Mouse (Mus musculus): ENCODE measurements around the gene Cwc22. TPM values are rescaled to one million over a fixed set of nuclear protein-coding genes. Genes with fewer than 3 reads are reported as not detected.

Gene Cwc22
- polyA plus RNA-seq, 1 experiment from 2014 or later = 18.6 TPM

- ATAC-seq (replicated peaks; ENCODE audit: extremely low read depth, insufficient read depth, low FRiP score) = no peak
- WGBS = 96% methylated on average over 1 of the region's 1 CpGs
Measured at GRCm38 (mm10) chr2:77959341-77959740, 13.2 kb upstream of the Cwc22 start.

GRCm38 (mm10) chr2:77951415-77951913 is 5.3 kb upstream of the Cwc22 start:
- H3K27ac ChIP-seq (ENCODE audit: low read length) = no peak overlapping the region
- no peaks in the 10 kb centered on the region for H3K36me3 ChIP-seq (ENCODE audit: control insufficient read depth, insufficient read depth)
- H3K4me1 ChIP-seq (ENCODE audit: control insufficient read depth, insufficient read depth, low read length) = no peaks in the 10 kb centered on the region
- WGBS = 78% methylated on average over 6 of the region's 6 CpGs
- H3K4me2 ChIP-seq (ENCODE audit: low read depth, low read length) = no peak overlapping the region
- no peak for ATAC-seq (replicated peaks; ENCODE audit: extremely low read depth, insufficient read depth, low FRiP score)
- H3K9me3 ChIP-seq (replicated peaks; ENCODE audit: control insufficient read depth, low read length) = no peaks in the 10 kb centered on the region
- no peak overlapping the region for H3K4me3 ChIP-seq (ENCODE audit: low read length)
- no peak overlapping the region for H3K9ac ChIP-seq (ENCODE audit: low read length)
- H3K27me3 ChIP-seq (ENCODE audit: control insufficient read depth, insufficient read depth, low read length) = no peaks in the 10 kb centered on the region

More at GRCm38 (mm10) chr2:77959341-77959740, 13.2 kb upstream of the Cwc22 start:
- no peak overlapping the region for H3K4me2 ChIP-seq (ENCODE audit: low read depth, low read length)
- no peaks in the 10 kb centered on the region for H3K36me3 ChIP-seq (ENCODE audit: control insufficient read depth, insufficient read depth)
- no peak overlapping the region for H3K9ac ChIP-seq (ENCODE audit: low read length)
- no peak overlapping the region for H3K4me3 ChIP-seq (ENCODE audit: low read length)
- H3K27me3 ChIP-seq (ENCODE audit: control insufficient read depth, insufficient read depth, low read length) = no peaks in the 10 kb centered on the region
- no peak overlapping the region for H3K27ac ChIP-seq (ENCODE audit: low read length)
- H3K4me1 ChIP-seq (ENCODE audit: control insufficient read depth, insufficient read depth, low read length) = no peaks in the 10 kb centered on the region
- H3K9me3 ChIP-seq (replicated peaks; ENCODE audit: control insufficient read depth, low read length) = no peaks in the 10 kb centered on the region

DNA sequence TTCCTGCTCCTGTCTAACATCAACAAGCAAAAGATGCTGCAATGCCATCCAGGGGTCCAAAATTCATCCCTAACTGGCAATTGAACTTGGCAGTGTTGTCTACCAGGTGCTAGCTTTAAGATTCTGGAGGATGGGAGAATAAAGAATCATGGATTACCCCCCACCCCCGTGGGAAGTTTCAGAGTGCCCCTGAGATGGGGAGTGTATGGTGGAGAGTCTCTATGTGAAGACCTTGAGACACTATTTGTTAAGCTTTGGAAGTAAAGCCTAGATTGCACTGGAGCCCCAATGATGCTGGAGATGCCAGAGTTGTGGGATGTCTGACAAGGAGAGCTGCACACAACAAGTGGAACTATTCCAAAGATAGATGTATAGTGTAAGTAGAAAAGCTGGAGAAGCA is 3.9 kb upstream of the Cwc22 start:
- Histone ChIP-seq H3K27ac (ENCODE audit: low read length) (no peak overlapping the region), H3K27me3 (ENCODE audit: control insufficient read depth, insufficient read depth, low read length) (no peaks in the 10 kb centered on the region), H3K4me2 (ENCODE audit: low read depth, low read length) (no peak overlapping the region), H3K9me3 (replicated peaks; ENCODE audit: control insufficient read depth, low read length) (no peaks in the 10 kb centered on the region), H3K4me1 (ENCODE audit: control insufficient read depth, insufficient read depth, low read length) (peaks cover 3% of the 10 kb centered on the region), H3K36me3 (ENCODE audit: control insufficient read depth, insufficient read depth) (no peaks in the 10 kb centered on the region), H3K4me3 (ENCODE audit: low read length) (no peak overlapping the region), H3K9ac (ENCODE audit: low read length) (no peak overlapping the region)
- ATAC-seq (replicated peaks; ENCODE audit: extremely low read depth, insufficient read depth, low FRiP score) = no peak
- WGBS = 61% methylated on average over 1 of the region's 1 CpGs

GRCm38 (mm10) chr2:77949521-77949920 is 3.3 kb upstream of the Cwc22 start:
- Histone ChIP-seq H3K9me3 (replicated peaks; ENCODE audit: control insufficient read depth, low read length) (no peaks in the 10 kb centered on the region), H3K36me3 (ENCODE audit: control insufficient read depth, insufficient read depth) (no peaks in the 10 kb centered on the region), H3K27ac (ENCODE audit: low read length) (no peak overlapping the region), H3K4me3 (ENCODE audit: low read length) (no peak overlapping the region), H3K4me1 (ENCODE audit: control insufficient read depth, insufficient read depth, low read length) (peaks cover 8% of the 10 kb centered on the region), H3K4me2 (ENCODE audit: low read depth, low read length) (no peak overlapping the region), H3K27me3 (ENCODE audit: control insufficient read depth, insufficient read depth, low read length) (no peaks in the 10 kb centered on the region), H3K9ac (ENCODE audit: low read length) (no peak overlapping the region)
- no peak for ATAC-seq (replicated peaks; ENCODE audit: extremely low read depth, insufficient read depth, low FRiP score)
- WGBS = 77% methylated on average over 1 of the region's 1 CpGs

DNA sequence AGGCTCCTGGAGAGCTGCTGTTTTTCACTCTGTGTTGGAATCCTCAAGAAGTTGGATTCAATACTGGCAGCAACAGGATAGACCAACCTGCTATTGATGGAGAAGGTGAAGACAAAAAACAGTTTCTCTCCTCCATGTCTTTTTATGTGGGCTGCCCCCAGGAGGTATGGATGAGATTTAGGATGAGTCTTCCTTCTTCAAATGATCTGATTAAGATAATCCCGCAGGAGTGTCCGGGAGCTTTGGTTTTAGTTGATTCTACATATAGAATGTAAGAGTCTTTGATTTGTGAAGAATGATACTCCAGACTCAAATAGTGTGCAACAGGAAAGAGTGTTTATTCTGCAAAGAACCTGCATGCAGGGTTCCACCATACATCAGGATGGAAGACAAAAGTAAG is 2.7 kb upstream of the Cwc22 start:
- H3K4me3 ChIP-seq (ENCODE audit: low read length) = no peak overlapping the region
- H3K4me2 ChIP-seq (ENCODE audit: low read depth, low read length) = no peak overlapping the region
- H3K36me3 ChIP-seq (ENCODE audit: control insufficient read depth, insufficient read depth) = no peaks in the 10 kb centered on the region
- no peak for ATAC-seq (replicated peaks; ENCODE audit: extremely low read depth, insufficient read depth, low FRiP score)
- H3K9me3 ChIP-seq (replicated peaks; ENCODE audit: control insufficient read depth, low read length) = no peaks in the 10 kb centered on the region
- no peaks in the 10 kb centered on the region for H3K27me3 ChIP-seq (ENCODE audit: control insufficient read depth, insufficient read depth, low read length)
- H3K9ac ChIP-seq (ENCODE audit: low read length) = no peak overlapping the region
- H3K27ac ChIP-seq (ENCODE audit: low read length) = no peak overlapping the region
- 74% methylated on average over 2 of the region's 2 CpGs for WGBS
- peaks cover 8% of the 10 kb centered on the region for H3K4me1 ChIP-seq (ENCODE audit: control insufficient read depth, insufficient read depth, low read length)

GRCm38 (mm10) chr2:77948126-77948525 is 2.0 kb upstream of the Cwc22 start:
- ATAC-seq (replicated peaks; ENCODE audit: extremely low read depth, insufficient read depth, low FRiP score) = no peak
- H3K4me3 ChIP-seq (ENCODE audit: low read length) = no peak overlapping the region
- no peaks in the 10 kb centered on the region for H3K9me3 ChIP-seq (replicated peaks; ENCODE audit: control insufficient read depth, low read length)
- no peaks in the 10 kb centered on the region for H3K27me3 ChIP-seq (ENCODE audit: control insufficient read depth, insufficient read depth, low read length)
- peaks cover 8% of the 10 kb centered on the region for H3K4me1 ChIP-seq (ENCODE audit: control insufficient read depth, insufficient read depth, low read length)
- no peak overlapping the region for H3K27ac ChIP-seq (ENCODE audit: low read length)
- no peaks in the 10 kb centered on the region for H3K36me3 ChIP-seq (ENCODE audit: control insufficient read depth, insufficient read depth)
- no peak overlapping the region for H3K9ac ChIP-seq (ENCODE audit: low read length)
- no peak overlapping the region for H3K4me2 ChIP-seq (ENCODE audit: low read depth, low read length)
- WGBS = 67% methylated on average over 1 of the region's 1 CpGs

GRCm38 (mm10) chr2:77947161-77947870 is 1.1 kb upstream of the Cwc22 start:
- Histone ChIP-seq H3K4me2 (ENCODE audit: low read depth, low read length) (no peak overlapping the region), H3K9me3 (replicated peaks; ENCODE audit: control insufficient read depth, low read length) (no peaks in the 10 kb centered on the region), H3K4me1 (ENCODE audit: control insufficient read depth, insufficient read depth, low read length) (peaks cover 8% of the 10 kb centered on the region), H3K27me3 (ENCODE audit: control insufficient read depth, insufficient read depth, low read length) (no peaks in the 10 kb centered on the region), H3K36me3 (ENCODE audit: control insufficient read depth, insufficient read depth) (no peaks in the 10 kb centered on the region), H3K27ac (ENCODE audit: low read length) (no peak overlapping the region), H3K9ac (ENCODE audit: low read length) (no peak overlapping the region), H3K4me3 (ENCODE audit: low read length) (no peak overlapping the region)
- WGBS = 69% methylated on average over 3 of the region's 3 CpGs
- no peak for ATAC-seq (replicated peaks; ENCODE audit: extremely low read depth, insufficient read depth, low FRiP score)

- H3K9ac ChIP-seq (ENCODE audit: low read length) = peak overlapping the region; percentile 93
- H3K36me3 ChIP-seq (ENCODE audit: control insufficient read depth, insufficient read depth) = 0 out of 2 replicates have a peak, but pooled peaks cover 3% of the 10 kb centered on the region
- no peaks in the 10 kb centered on the region for H3K9me3 ChIP-seq (replicated peaks; ENCODE audit: control insufficient read depth, low read length)
- peak overlapping the region; percentile 94 for H3K4me2 ChIP-seq (ENCODE audit: low read depth, low read length)
- peak overlapping the region; percentile 75 for H3K4me3 ChIP-seq (ENCODE audit: low read length)
- peaks cover 8% of the 10 kb centered on the region for H3K4me1 ChIP-seq (ENCODE audit: control insufficient read depth, insufficient read depth, low read length)
- H3K27ac ChIP-seq (ENCODE audit: low read length) = peak overlapping the region; percentile 72; the same call in 1 of the 2 replicates
- WGBS = 35% methylated on average over 8 of the region's 8 CpGs
- H3K27me3 ChIP-seq (ENCODE audit: control insufficient read depth, insufficient read depth, low read length) = no peaks in the 10 kb centered on the region
- ATAC-seq (replicated peaks; ENCODE audit: extremely low read depth, insufficient read depth, low FRiP score) = no peak
Measured at GRCm38 (mm10) chr2:77944860-77945595, 1.1 kb downstream of the Cwc22 start.

DNA sequence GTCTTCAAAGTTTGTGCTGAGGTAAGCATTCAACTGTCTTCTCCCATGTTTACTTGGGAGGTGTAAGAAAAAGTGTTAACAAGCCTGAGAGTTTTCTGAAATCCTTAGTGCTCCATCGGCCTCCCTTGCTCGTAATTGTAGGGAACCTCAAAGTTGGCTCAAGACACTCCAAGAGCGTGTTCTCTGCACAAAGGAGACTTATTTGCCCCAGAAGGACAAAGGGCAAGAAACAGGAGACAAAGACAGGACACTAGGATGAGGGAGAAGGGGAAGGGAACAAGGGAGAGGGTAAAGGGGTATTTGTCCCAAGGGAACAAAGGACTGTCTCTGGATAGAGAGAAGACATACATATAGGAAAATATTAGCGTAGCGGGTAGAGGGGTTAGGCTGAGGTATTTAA is 1.9 kb downstream of the Cwc22 start:
- Histone ChIP-seq H3K27ac (ENCODE audit: low read length) (no peak overlapping the region), H3K4me2 (ENCODE audit: low read depth, low read length) (no peak overlapping the region), H3K4me3 (ENCODE audit: low read length) (no peak overlapping the region), H3K9ac (ENCODE audit: low read length) (no peak overlapping the region), H3K27me3 (ENCODE audit: control insufficient read depth, insufficient read depth, low read length) (no peaks in the 10 kb centered on the region), H3K4me1 (ENCODE audit: control insufficient read depth, insufficient read depth, low read length) (peaks cover 8% of the 10 kb centered on the region), H3K9me3 (replicated peaks; ENCODE audit: control insufficient read depth, low read length) (no peaks in the 10 kb centered on the region), H3K36me3 (ENCODE audit: control insufficient read depth, insufficient read depth) (peaks cover 6% of the 10 kb centered on the region; the same call in 1 of the 2 replicates)
- 93% methylated on average over 5 of the region's 5 CpGs for WGBS
- ATAC-seq (replicated peaks; ENCODE audit: extremely low read depth, insufficient read depth, low FRiP score) = no peak

Measured in heart, embryonic 16.5 days (tissue).